Mouse (Mus musculus): ENCODE results near the gene Mcm3.

The Mcm3 gene

GRCm38 (mm10) chr1:20819771-20820605, at the start of gene Mcm3:
Gene Mcm3 (minus strand): TSS chr1:20820312.
- in situ Hi-C loops (cut with MboI), result no loop called here

DNA sequence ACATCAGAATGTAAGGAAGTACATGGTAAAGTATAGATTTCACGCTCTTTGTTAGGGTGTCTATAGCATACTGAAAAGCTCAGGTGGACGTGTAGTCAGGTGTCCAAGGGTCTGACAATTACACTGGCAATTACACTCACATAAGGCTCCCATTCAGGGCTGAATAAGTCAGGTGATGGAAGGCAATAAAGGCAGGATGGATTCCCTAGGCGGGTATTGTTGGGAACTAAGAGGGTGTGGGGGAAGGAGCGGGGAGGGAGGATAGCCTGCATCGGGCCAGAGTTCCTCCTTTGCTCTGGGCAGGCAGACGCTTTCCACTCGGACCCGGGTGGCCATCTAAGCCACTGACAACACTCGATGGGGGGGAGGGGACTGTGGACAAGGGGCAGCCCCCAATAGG, 47.9 kb upstream of the Mcm3 start:
- in situ Hi-C loops (cut with MboI), result no loop called here

DNA sequence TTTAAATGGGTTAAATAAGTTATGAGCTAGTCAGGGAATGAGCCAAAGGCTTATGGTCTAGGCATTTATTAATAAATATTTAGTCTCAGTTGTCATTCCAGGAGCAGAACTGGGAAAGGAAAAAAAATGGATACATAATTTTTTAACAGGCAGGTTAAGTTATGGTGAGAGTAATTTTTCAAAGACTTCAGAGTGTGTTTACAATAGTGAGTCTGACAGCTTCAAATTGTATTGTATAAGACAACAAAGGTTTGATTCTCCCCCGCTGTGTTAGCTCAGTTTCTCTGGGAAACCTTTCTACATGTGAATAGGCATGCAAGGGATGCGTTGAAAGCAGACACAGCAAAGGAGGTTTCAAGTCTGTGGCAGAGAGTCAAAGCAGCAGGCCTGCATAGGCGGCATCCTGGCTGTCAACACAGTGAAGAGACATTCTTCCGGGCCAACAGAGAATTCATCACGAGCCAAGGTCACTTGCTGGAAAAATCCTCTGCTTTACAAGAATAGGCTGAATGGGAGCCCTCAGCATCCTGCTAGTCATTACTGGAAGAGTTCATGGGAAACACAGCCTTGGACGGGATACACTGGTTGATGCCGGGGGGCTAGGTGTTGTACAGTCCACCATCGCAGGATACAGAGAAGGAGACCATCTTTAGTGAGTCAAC, 47.3 kb upstream of the Mcm3 start:
- in situ Hi-C loops (cut with MboI), result no loop called here

DNA sequence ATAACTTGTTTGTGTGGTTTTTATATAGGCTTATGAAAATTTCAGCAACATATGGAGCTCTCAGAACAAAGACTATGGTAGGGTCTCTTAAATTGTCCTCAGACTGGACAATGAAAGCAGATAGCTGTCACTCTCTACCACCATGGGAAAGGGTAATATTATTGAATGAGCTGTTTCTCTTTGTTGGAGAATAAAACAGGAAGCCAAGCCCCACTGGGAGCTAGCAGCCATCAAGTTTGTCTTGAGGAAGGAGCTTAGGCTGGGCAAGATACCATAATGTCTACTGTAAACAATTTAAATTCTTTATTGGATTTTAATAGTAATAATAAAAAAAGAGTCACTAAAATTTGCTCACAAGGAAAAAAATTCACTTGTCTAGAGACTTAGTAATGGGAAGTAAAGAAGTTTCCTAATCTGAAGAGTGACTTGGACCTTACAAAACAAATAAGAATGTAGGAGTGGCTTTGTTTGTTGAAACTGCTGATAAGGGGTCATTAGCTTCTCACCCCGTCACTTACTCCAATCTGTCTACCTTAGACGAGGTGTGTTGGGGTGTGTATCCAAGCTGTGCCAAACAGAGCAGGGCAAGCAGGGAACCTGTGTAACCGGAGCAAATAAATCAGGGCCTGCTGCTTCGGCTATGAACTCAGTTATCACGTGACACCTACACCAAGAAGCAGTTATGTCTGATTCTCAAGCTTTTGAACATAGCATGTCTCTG, 43.5 kb upstream of the Mcm3 start:
- in situ Hi-C loops (cut with MboI), result no loop called here

- in situ Hi-C loops (cut with MboI), result no loop called here
Observed at GRCm38 (mm10) chr1:20861865-20862264, 41.8 kb upstream of the Mcm3 start.

DNA sequence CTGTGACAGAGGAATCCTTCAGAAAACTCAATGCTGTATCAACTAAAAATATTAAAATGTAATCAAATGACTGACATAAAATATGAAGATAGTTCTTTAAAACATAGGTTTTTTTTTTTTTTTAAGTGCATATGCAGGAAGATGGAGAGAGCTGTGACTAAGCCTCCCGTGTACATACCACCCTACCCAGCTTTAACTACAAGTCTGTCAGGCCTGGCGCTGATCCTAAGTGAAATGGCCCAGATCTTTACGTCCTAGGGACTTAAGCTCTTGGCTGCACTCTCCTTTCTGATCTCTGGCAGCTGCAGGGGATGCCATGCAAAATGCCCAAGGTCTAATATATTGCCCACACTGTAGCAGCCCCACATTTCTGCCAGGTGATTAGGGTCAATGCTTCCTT, 40.7 kb upstream of the Mcm3 start:
- in situ Hi-C loops (cut with MboI), result no loop called here

DNA sequence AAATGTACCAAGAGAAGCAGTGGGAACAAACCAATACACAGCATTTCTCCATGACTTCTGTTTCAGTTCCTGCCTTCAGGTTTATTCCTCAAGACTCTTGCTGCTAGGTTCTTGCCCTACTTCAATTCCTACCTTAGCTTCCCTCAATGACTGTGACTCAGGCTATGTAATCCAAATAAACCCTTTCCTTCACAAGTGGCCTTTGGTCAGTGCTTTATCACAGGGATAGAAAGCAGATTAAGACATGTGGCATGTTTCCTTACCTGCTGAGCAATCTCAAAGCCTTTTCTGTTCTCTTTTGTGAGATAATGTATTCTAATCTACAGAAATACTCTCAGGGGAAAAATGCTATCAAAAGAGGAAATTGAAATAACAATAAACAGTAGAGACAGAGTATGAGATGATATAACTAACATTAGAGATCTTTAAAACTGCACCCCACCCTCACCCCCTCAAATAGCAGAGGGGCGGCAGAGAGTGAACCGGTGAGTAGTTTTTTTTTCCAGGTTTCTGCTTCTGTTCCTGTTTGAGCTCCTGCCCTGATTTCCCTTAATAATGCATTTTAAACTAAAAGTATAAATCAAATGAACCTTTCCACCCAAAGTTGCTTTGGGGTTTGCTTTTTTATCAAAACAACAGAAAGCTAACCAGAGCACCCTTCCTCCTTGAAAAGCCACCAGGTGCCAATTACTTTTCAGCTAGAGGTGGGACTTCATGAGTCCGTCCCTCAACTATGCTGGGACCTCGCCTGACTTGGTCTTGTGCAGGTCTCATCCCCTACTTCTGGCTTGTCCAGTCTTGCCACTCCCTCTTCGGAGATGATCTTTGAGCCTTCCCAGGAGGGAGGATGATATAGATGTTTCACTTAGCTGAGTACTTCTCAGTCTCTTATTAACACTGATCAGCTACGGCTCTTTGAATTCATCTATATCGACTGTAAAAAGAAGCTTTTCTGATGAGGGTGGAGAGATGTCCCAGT, 37.1 kb upstream of the Mcm3 start:
- in situ Hi-C loops (cut with MboI), result no loop called here

GRCm38 (mm10) chr1:20839911-20840310, 19.8 kb upstream of the Mcm3 start:
- in situ Hi-C loops (cut with MboI), result no loop called here

- in situ Hi-C loops (cut with MboI), result no loop called here
Observed at GRCm38 (mm10) chr1:20836551-20837125, 16.5 kb upstream of the Mcm3 start.

DNA sequence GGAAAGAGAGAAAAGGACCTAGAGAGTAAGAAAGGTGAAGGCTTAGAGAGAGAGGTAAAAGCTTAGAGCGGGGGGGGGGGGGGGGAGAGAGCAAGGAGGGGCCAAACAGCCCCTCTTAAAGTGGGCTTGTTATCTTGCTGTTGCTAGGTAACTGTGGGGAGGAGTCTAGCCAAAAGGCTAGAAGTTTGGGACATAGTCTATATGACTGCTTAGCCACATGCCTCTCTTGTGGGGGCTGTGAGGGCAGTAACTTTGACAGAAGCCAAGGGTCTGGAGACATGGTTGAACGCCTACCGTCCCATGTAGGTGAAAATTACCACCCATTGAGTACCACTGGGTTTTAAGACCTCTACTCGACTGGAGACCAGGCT, 13.0 kb upstream of the Mcm3 start:
- in situ Hi-C loops (cut with MboI), result no loop called here

GRCm38 (mm10) chr1:20832473-20833140, 12.5 kb upstream of the Mcm3 start:
- in situ Hi-C loops (cut with MboI), result no loop called here

- in situ Hi-C loops (cut with MboI), result no loop called here
Observed at GRCm38 (mm10) chr1:20830546-20830945, 10.4 kb upstream of the Mcm3 start.

DNA sequence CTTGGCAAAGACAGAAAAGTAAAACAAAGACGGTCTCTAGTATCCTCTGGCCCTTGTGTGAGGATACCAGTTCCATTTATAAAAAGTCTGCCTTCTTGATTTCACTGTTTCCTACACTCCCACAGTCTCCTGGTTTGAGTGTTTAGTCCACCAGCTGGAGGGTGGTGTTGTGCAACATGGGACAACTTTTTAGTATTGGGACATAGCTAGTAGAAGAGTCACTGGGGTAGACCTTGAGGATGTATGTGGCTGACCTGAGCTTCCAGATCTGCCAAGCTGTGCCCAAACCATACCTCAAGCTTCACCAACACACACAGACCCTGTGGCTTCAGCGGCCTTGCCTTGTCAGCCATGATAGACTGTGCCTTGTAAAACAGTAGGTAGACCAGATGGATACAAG, 7.9 kb upstream of the Mcm3 start:
- in situ Hi-C loops (cut with MboI), result no loop called here

DNA sequence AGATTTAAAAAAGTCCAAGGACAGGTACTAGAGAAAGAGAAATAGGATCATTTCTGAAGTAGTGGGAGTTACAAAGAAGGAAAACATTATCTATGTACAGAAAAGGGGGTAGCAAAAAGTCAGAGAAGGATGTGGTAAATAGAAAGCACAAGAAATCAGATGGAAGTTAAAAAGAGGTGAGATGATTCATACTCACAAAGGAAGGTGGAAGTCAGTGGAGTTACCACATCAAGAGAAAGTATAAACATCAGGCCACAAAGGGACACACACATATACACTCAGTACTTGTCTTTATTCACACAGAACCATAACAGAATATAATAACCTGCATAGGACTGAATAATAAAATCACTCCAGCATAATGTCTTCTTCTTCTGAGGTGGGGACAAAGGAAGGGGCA, 4.9 kb upstream of the Mcm3 start:
- in situ Hi-C loops (cut with MboI), result no loop called here

DNA sequence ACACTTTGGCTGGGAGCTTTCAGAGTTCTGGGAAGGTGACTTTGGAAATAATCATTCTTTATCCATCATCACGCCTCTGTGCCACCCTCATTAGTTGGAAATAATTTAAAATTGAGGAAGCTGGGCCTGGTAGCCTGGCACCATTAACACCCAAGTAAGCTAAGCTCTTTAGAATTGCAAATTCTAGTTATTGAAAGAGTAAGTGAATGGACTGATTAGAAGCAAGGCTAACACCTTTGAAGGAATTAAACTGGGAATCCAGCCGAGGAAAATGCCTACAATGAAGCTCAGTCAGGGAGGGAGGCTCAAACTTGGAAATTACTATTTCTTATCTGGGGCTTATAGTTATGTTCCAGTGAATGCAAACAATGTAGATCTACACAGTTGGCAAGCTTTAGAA, 3.8 kb upstream of the Mcm3 start:
- in situ Hi-C loops (cut with MboI), result no loop called here

GRCm38 (mm10) chr1:20823471-20823870, 3.4 kb upstream of the Mcm3 start:
- in situ Hi-C loops (cut with MboI), result no loop called here

GRCm38 (mm10) chr1:20820959-20821358, 847 bp upstream of the Mcm3 start:
- in situ Hi-C loops (cut with MboI), result no loop called here

- in situ Hi-C loops (cut with MboI), result no loop called here
Observed at GRCm38 (mm10) chr1:20817596-20817995, 2.5 kb downstream of the Mcm3 start.

DNA sequence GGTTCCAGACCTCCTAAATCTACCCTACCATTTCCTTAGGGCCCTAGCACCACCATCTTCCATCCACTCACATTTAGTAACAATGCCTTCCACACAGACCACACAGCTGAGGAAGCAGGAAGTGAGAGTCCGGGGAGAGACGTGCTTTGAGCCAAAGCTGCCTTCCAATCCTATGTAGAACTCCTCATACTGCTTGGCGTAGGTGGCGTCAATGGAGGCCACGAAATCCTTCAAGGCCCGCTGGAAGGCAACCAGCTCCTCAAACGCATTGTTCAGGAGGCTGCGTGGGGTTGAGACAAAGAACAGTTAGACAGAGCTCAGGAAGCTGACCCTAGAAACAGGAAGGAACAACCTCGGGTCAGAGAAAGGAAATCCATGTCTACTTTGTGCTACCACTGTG, 2.9 kb downstream of the Mcm3 start:
- in situ Hi-C loops (cut with MboI), result no loop called here

GRCm38 (mm10) chr1:20814521-20814920, 5.6 kb downstream of the Mcm3 start:
- in situ Hi-C loops (cut with MboI), result no loop called here

GRCm38 (mm10) chr1:20804526-20804925, 15.6 kb downstream of the Mcm3 start:
- in situ Hi-C loops (cut with MboI), result no loop called here

Measured in mature B cell (primary cell).